Mouse (Mus musculus): ENCODE results near the gene Krt24.

- TF ChIP-seq CTCF (IDR thresholded peaks at IDR 0.05; ENCODE audit: borderline replicate concordance, insufficient read depth, low read length) (no peak), POLR2A (IDR thresholded peaks at IDR 0.05; ENCODE audit: low read depth, low read length) (no peak)
Observed at GRCm38 (mm10) chr11:99253893-99254292, 31.2 kb downstream of the Krt24 start.
